Mouse (Mus musculus): ENCODE results near the gene Hpgd.

GRCm38 (mm10) chr8:56343940-56344339 lies 49.6 kb downstream of the Hpgd start:
- TF ChIP-seq POLR2A (IDR thresholded peaks at IDR 0.05; ENCODE audit: low read depth, low read length), result no peak
- TF ChIP-seq CTCF (IDR thresholded peaks at IDR 0.05; ENCODE audit: borderline replicate concordance, insufficient read depth, low read length), result no peak

Data from embryonic fibroblast, embryonic 13.5 days (primary cell).